Mouse (Mus musculus): ENCODE measurements at regions not wholly inside any gene's neighbourhood (a gene's known extent, or its start where the extent isn't known, plus 50 kb on each side); places are given as distances from the start of the nearest gene placed in this dataset.

- TF ChIP-seq CTCF (IDR thresholded peaks at IDR 0.05) (no peak), EP300 (IDR thresholded peaks at IDR 0.05) (no peak)
These were observed 97.8 kb upstream of the Opcml start for GRCm38 (mm10) chr9:27692751-27693150.

Data from lung, postnatal 0 days (tissue).